Mouse (Mus musculus) forebrain, embryonic 11.5 days (tissue): ENCODE data around the gene Apoc2. TPM values are rescaled to one million over a fixed set of nuclear protein-coding genes. Genes with fewer than 3 reads are reported as not detected.
A peak's percentile ranks its signal among the peaks of the same experiment; 100 is the strongest.

Experiments
- ATAC-seq: fragments of 200-750 bp; cut with Nextera tagmentation; replicated peaks from 2 replicates; pipeline ENCODE4 v1.8.0; 2017; ENCODE audit warnings: moderate TSS enrichment; ENCODE audit not compliant: low FRiP score
- DNase-seq: peaks from one replicate; pipeline ENCODE4 v3.0.0-alpha.2; 2017; ENCODE audit warnings: low spot score
- H3K27ac ChIP-seq: fragments of 300-500 bp; sonication (generic); 2 replicates; pipeline ENCODE4 v1.5.1; 2014; ENCODE audit warnings: low read depth, low read length
- H3K27me3 ChIP-seq: fragments of 300-500 bp; sonication (generic); 2 replicates; pipeline ENCODE4 v1.6.1; 2014; ENCODE audit warnings: mild to moderate bottlenecking, low read length, mixed read lengths; ENCODE audit not compliant: control insufficient read depth, insufficient read depth
- H3K36me3 ChIP-seq: fragments of 300-500 bp; sonication (generic); 2 replicates; pipeline ENCODE4 v1.6.1; 2014; ENCODE audit warnings: mild to moderate bottlenecking, low read length, moderate library complexity, mixed read lengths; ENCODE audit not compliant: control insufficient read depth, insufficient read depth
- H3K4me1 ChIP-seq: fragments of 300-500 bp; sonication (generic); replicated peaks from 2 replicates; pipeline ENCODE4 v1.6.1; 2014; ENCODE audit warnings: low read length, mixed read lengths; ENCODE audit not compliant: control insufficient read depth, insufficient read depth
- H3K4me2 ChIP-seq: fragments of 300-500 bp; sonication (generic); 2 replicates; pipeline ENCODE4 v1.6.1; 2014; ENCODE audit warnings: low read depth, mild to moderate bottlenecking, low read length, moderate library complexity, mixed read lengths; ENCODE audit not compliant: severe bottlenecking
- H3K4me3 ChIP-seq: fragments of 300-500 bp; sonication (generic); 2 replicates; pipeline ENCODE4 v1.5.1; 2014; ENCODE audit warnings: low read depth, low read length
- H3K9ac ChIP-seq: fragments of 300-500 bp; sonication (generic); 2 replicates; pipeline ENCODE4 v1.6.1; 2014; ENCODE audit warnings: low read length
- H3K9me3 ChIP-seq: fragments of 300-500 bp; sonication (generic); 2 replicates; pipeline ENCODE4 v1.6.1; 2016; ENCODE audit warnings: low read length, mixed read lengths; ENCODE audit not compliant: control insufficient read depth
- WGBS: fragments of 180-500 bp; shearing (Covaris S2); extraction: QIAGEN DNeasy Blood & Tissue Kit; methylation state at CpG from one replicate; pipeline ENCODE4 v1.1.7; 2014; 5-methylcytosine and 5-hydroxymethylcytosine counted together
- polyA plus RNA-seq: library from polyadenylated mRNA; unstranded; fragments of >200 nt; fragmentation: Nextera tagmentation; extraction: Ambion mirVana; gene quantifications from 2 replicates; pipeline ENCODE4 v1.2.1, GENCODE M21; 2014

Apoc2 gene
- polyA plus RNA-seq, 1 experiment from 2014 or later: not detected

GRCm38 (mm10) chr7:19664955-19665841 lies 12.5 kb downstream of the Apoc2 start, which contains the start of gene Clptm1:
Gene Clptm1, minus strand, starts transcription at chr7:19665033.
- DNase-seq (peak; percentile 99), ATAC-seq (peak; percentile 88)
- Histone ChIP-seq H3K4me2 (peak within 1 kb of the TSS; percentile 83), H3K27ac (peak within 1 kb of the TSS; percentile 90), H3K9ac (peak within 1 kb of the TSS; percentile 93), H3K4me1 (peaks cover 12% of the 10 kb centered on the region; the same call in 1 of the 2 replicates), H3K36me3 (no peaks in the 10 kb centered on the region), H3K9me3 (no peaks in the 10 kb centered on the region), H3K27me3 (no peaks in the 10 kb centered on the region), H3K4me3 (peak within 1 kb of the TSS; percentile 99)
- under 1% methylated on average over 63 of the region's 63 CpGs for WGBS

- peak overlapping the region; percentile 99 for H3K4me3 ChIP-seq
- H3K36me3 ChIP-seq: no peaks in the 10 kb centered on the region
- peak overlapping the region; percentile 83 for H3K4me2 ChIP-seq
- no peaks in the 10 kb centered on the region for H3K9me3 ChIP-seq
- peak; percentile 66 for ATAC-seq
- H3K27ac ChIP-seq: no peak overlapping the region
- no peak for DNase-seq
- H3K9ac ChIP-seq: peak overlapping the region; percentile 93
- WGBS: under 1% methylated on average over 33 of the region's 37 CpGs
- peaks cover 12% of the 10 kb centered on the region; the same call in 1 of the 2 replicates for H3K4me1 ChIP-seq
- H3K27me3 ChIP-seq: no peaks in the 10 kb centered on the region
Measured at GRCm38 (mm10) chr7:19664455-19664954, 13.2 kb downstream of the Apoc2 start.

GRCm38 (mm10) chr7:19663940-19664339 lies 13.8 kb downstream of the Apoc2 start:
- no peaks in the 10 kb centered on the region for H3K36me3 ChIP-seq
- peaks cover 12% of the 10 kb centered on the region; the same call in 1 of the 2 replicates for H3K4me1 ChIP-seq
- H3K27me3 ChIP-seq: no peaks in the 10 kb centered on the region
- H3K9me3 ChIP-seq: no peaks in the 10 kb centered on the region
- H3K4me2 ChIP-seq: peak overlapping the region; percentile 83
- peak overlapping the region; percentile 99 for H3K4me3 ChIP-seq
- H3K9ac ChIP-seq: peak overlapping the region; percentile 93
- ATAC-seq (no peak), DNase-seq (no peak)
- H3K27ac ChIP-seq: no peak overlapping the region
- 22% methylated on average over 8 of the region's 8 CpGs for WGBS

GRCm38 (mm10) chr7:19652614-19653013 lies 25.1 kb downstream of the Apoc2 start:
- no peak overlapping the region for H3K4me2 ChIP-seq
- no peak overlapping the region for H3K4me3 ChIP-seq
- no peaks in the 10 kb centered on the region for H3K27me3 ChIP-seq
- no peaks in the 10 kb centered on the region; the same call in none of the 2 replicates for H3K36me3 ChIP-seq
- H3K9ac ChIP-seq: no peak overlapping the region
- WGBS: 94% methylated on average over 2 of the region's 2 CpGs
- ATAC-seq: no peak
- no peak for DNase-seq
- H3K9me3 ChIP-seq: no peaks in the 10 kb centered on the region
- no peak overlapping the region for H3K27ac ChIP-seq
- no peaks in the 10 kb centered on the region for H3K4me1 ChIP-seq

GRCm38 (mm10) chr7:19651063-19651786 lies 26.5 kb downstream of the Apoc2 start:
- Histone ChIP-seq H3K9ac (no peak overlapping the region), H3K27me3 (no peaks in the 10 kb centered on the region), H3K9me3 (no peaks in the 10 kb centered on the region), H3K27ac (no peak overlapping the region), H3K4me1 (no peaks in the 10 kb centered on the region), H3K4me3 (no peak overlapping the region), H3K4me2 (no peak overlapping the region), H3K36me3 (no peaks in the 10 kb centered on the region; the same call in none of the 2 replicates)
- DNase-seq: no peak
- 92% methylated on average over 6 of the region's 6 CpGs for WGBS
- no peak for ATAC-seq

GRCm38 (mm10) chr7:19641223-19641622 lies 36.5 kb downstream of the Apoc2 start:
- H3K4me3 ChIP-seq: no peak overlapping the region

GRCm38 (mm10) chr7:19635074-19635827 lies 42.5 kb downstream of the Apoc2 start:
- H3K4me3 ChIP-seq: no peak overlapping the region
- WGBS: 91% methylated on average over 11 of the region's 11 CpGs
- no peak overlapping the region for H3K9ac ChIP-seq
- no peak for DNase-seq
- no peak overlapping the region for H3K4me2 ChIP-seq
- H3K4me1 ChIP-seq: no peaks in the 10 kb centered on the region
- no peak overlapping the region for H3K27ac ChIP-seq
- ATAC-seq: no peak
- no peaks in the 10 kb centered on the region for H3K27me3 ChIP-seq
- peaks cover 16% of the 10 kb centered on the region for H3K36me3 ChIP-seq
- no peaks in the 10 kb centered on the region for H3K9me3 ChIP-seq

More at GRCm38 (mm10) chr7:19641223-19641622, 36.5 kb downstream of the Apoc2 start:
- H3K4me1 ChIP-seq: no peaks in the 10 kb centered on the region
- no peak overlapping the region for H3K4me2 ChIP-seq
- no peak overlapping the region for H3K9ac ChIP-seq
- H3K27me3 ChIP-seq: no peaks in the 10 kb centered on the region
- DNase-seq (no peak), ATAC-seq (no peak)
- H3K36me3 ChIP-seq: peaks cover 22% of the 10 kb centered on the region
- 95% methylated on average over 4 of the region's 4 CpGs for WGBS
- no peak overlapping the region for H3K27ac ChIP-seq
- no peaks in the 10 kb centered on the region for H3K9me3 ChIP-seq

GRCm38 (mm10) chr7:19634591-19634990 lies 43.1 kb downstream of the Apoc2 start:
- ATAC-seq (no peak), DNase-seq (no peak)
- Histone ChIP-seq H3K9ac (no peak overlapping the region), H3K4me1 (no peaks in the 10 kb centered on the region), H3K27ac (no peak overlapping the region), H3K9me3 (no peaks in the 10 kb centered on the region), H3K36me3 (peaks cover 16% of the 10 kb centered on the region), H3K4me3 (no peak overlapping the region), H3K4me2 (no peak overlapping the region), H3K27me3 (no peaks in the 10 kb centered on the region)
- WGBS: 92% methylated on average over 2 of the region's 2 CpGs
